Mouse (Mus musculus) heart, postnatal 0 days (tissue): Measurements from ENCODE around the gene 9430015G10Rik. TPM values are rescaled to one million over a fixed set of nuclear protein-coding genes. Genes with fewer than 3 reads are reported as not detected.

Experiments used
- ATAC-seq: fragments of 200-750 bp; cut with Nextera tagmentation; 2 replicates; pipeline ENCODE4 v1.8.0; 2017; ENCODE audit warnings: low read depth, moderate number of reproducible peaks, moderate library complexity; ENCODE audit not compliant: insufficient read depth
- DNase-seq: peaks from one replicate; pipeline ENCODE4 v3.0.0-alpha.2; 2016; ENCODE audit warnings: low spot score
- H3K27ac ChIP-seq: fragments of 300-500 bp; sonication (generic); 2 replicates; pipeline ENCODE4 v1.5.1; 2014; ENCODE audit warnings: low read depth, mild to moderate bottlenecking
- H3K27me3 ChIP-seq: fragments of 300-500 bp; sonication (generic); 2 replicates; pipeline ENCODE4 v1.6.1; 2014; ENCODE audit warnings: low read length, mixed read lengths; ENCODE audit not compliant: control insufficient read depth, insufficient read depth
- H3K36me3 ChIP-seq: fragments of 300-500 bp; sonication (generic); replicated peaks from 2 replicates; pipeline ENCODE4 v1.6.1; 2014; ENCODE audit warnings: low read length, mixed read lengths; ENCODE audit not compliant: control insufficient read depth, insufficient read depth
- H3K4me1 ChIP-seq: fragments of 300-500 bp; sonication (generic); 2 replicates; pipeline ENCODE4 v1.6.1; 2014; ENCODE audit warnings: antibody characterized with exemption; ENCODE audit not compliant: control insufficient read depth, insufficient read depth
- H3K4me2 ChIP-seq: fragments of 300-500 bp; sonication (generic); 2 replicates; pipeline ENCODE4 v1.6.1; 2014; ENCODE audit warnings: low read depth, mild to moderate bottlenecking, low read length, moderate library complexity
- H3K4me3 ChIP-seq: fragments of 300-500 bp; sonication (generic); 2 replicates; pipeline ENCODE4 v1.5.1; 2014; ENCODE audit warnings: low read depth, low read length
- H3K9ac ChIP-seq: fragments of 300-500 bp; sonication (generic); replicated peaks from 2 replicates; pipeline ENCODE4 v1.6.1; 2014; ENCODE audit warnings: low read depth, low read length, mixed read lengths
- H3K9me3 ChIP-seq: fragments of 300-500 bp; sonication (generic); replicated peaks from 2 replicates; pipeline ENCODE4 v1.6.1; 2016; ENCODE audit warnings: low read length; ENCODE audit not compliant: control insufficient read depth
- CTCF ChIP-seq: IDR thresholded peaks from 2 replicates; pipeline ENCODE4 v1.5.1; 2016; ENCODE audit warnings: antibody characterized with exemption, control low read depth, low read depth
- EP300 ChIP-seq: IDR thresholded peaks from 2 replicates; pipeline ENCODE4 v1.6.1; 2016; ENCODE audit warnings: antibody characterized with exemption, low read depth
- WGBS: fragments of 180-500 bp; shearing (Covaris S2); extraction: QIAGEN DNeasy Blood & Tissue Kit; methylation state at CpG from one replicate; pipeline ENCODE4 v1.1.7; 2014; 5-methylcytosine and 5-hydroxymethylcytosine counted together
- polyA plus RNA-seq: library from polyadenylated mRNA; unstranded; fragments of >200 nt; fragmentation: Nextera tagmentation; extraction: Ambion mirVana; gene quantifications from 2 replicates; pipeline ENCODE4 v1.2.1, GENCODE M21; 2015
- total RNA-seq: library from RNA; depleted of rRNA; stranded (reverse); fragments of >200 nt; gene quantifications from 2 replicates; pipeline ENCODE4 v1.2.3, GENCODE M21; 2014; ENCODE audit warnings: low replicate concordance

The 9430015G10Rik gene
- total and polyA plus RNA-seq, 2 experiments from 2014 or later = 3.8 to 6.7 TPM

GRCm38 (mm10) chr4:156100501-156100900, 9.3 kb upstream of the 9430015G10Rik start:
- Histone ChIP-seq H3K4me1 (no peaks in the 10 kb centered on the region), H3K36me3 (no peaks in the 10 kb centered on the region), H3K4me2 (no peak overlapping the region), H3K9ac (no peak overlapping the region), H3K4me3 (no peak overlapping the region), H3K27ac (no peak overlapping the region), H3K9me3 (no peaks in the 10 kb centered on the region), H3K27me3 (no peaks in the 10 kb centered on the region)
- 79% methylated on average over 5 of the region's 5 CpGs for WGBS
- ATAC-seq (no peak), DNase-seq (no peak)
- TF ChIP-seq EP300 = no peak
- TF ChIP-seq CTCF = no peak

GRCm38 (mm10) chr4:156101481-156101903, 8.3 kb upstream of the 9430015G10Rik start:
- no peaks in the 10 kb centered on the region for H3K4me1 ChIP-seq
- no peak overlapping the region for H3K4me3 ChIP-seq
- H3K36me3 ChIP-seq = no peaks in the 10 kb centered on the region
- no peaks in the 10 kb centered on the region for H3K9me3 ChIP-seq
- ATAC-seq = no peak
- no peak for DNase-seq
- no peak overlapping the region for H3K27ac ChIP-seq
- TF ChIP-seq EP300 (no peak), CTCF (peak; percentile 26; the same call in 1 of the 2 replicates)
- 42% methylated on average over 3 of the region's 3 CpGs for WGBS
- H3K9ac ChIP-seq = no peak overlapping the region
- no peak overlapping the region for H3K4me2 ChIP-seq
- no peaks in the 10 kb centered on the region for H3K27me3 ChIP-seq

GRCm38 (mm10) chr4:156103342-156103741, 6.4 kb upstream of the 9430015G10Rik start:
- Histone ChIP-seq H3K27ac (no peak overlapping the region), H3K36me3 (no peaks in the 10 kb centered on the region), H3K4me3 (no peak overlapping the region), H3K4me1 (no peaks in the 10 kb centered on the region), H3K9me3 (no peaks in the 10 kb centered on the region), H3K4me2 (no peak overlapping the region), H3K27me3 (no peaks in the 10 kb centered on the region), H3K9ac (no peak overlapping the region)
- 46% methylated on average over 4 of the region's 4 CpGs for WGBS
- TF ChIP-seq EP300 (no peak), CTCF (no peak)
- DNase-seq (no peak), ATAC-seq (no peak)

GRCm38 (mm10) chr4:156108606-156109546, 906 bp upstream of the 9430015G10Rik start:
- H3K36me3 ChIP-seq = no peaks in the 10 kb centered on the region
- ATAC-seq = no peak

GRCm38 (mm10) chr4:156124077-156124476, 14.3 kb downstream of the 9430015G10Rik start:
- ATAC-seq (no peak), DNase-seq (no peak)
- H3K27ac ChIP-seq = no peak overlapping the region
- H3K9ac ChIP-seq = no peak overlapping the region
- peaks cover 54% of the 10 kb centered on the region for H3K36me3 ChIP-seq
- H3K4me2 ChIP-seq = no peak overlapping the region
- H3K9me3 ChIP-seq = no peaks in the 10 kb centered on the region
- WGBS = 94% methylated on average over 7 of the region's 7 CpGs
- TF ChIP-seq CTCF (no peak), EP300 (no peak)
- H3K27me3 ChIP-seq = no peaks in the 10 kb centered on the region
- no peaks in the 10 kb centered on the region for H3K4me1 ChIP-seq
- H3K4me3 ChIP-seq = no peak overlapping the region

More at GRCm38 (mm10) chr4:156108606-156109546, 906 bp upstream of the 9430015G10Rik start:
- H3K4me2 ChIP-seq = peak overlapping the region; percentile 63
- peaks cover 11% of the 10 kb centered on the region; the same call in 1 of the 2 replicates for H3K4me1 ChIP-seq
- H3K9me3 ChIP-seq = no peaks in the 10 kb centered on the region
- TF ChIP-seq CTCF (no peak), EP300 (no peak)
- peak overlapping the region; percentile 53 for H3K9ac ChIP-seq
- WGBS = 21% methylated on average over 12 of the region's 13 CpGs
- peak overlapping the region; percentile 72 for H3K27ac ChIP-seq
- H3K27me3 ChIP-seq = no peaks in the 10 kb centered on the region
- H3K4me3 ChIP-seq = peak overlapping the region; percentile 58
- peak; percentile 69 for DNase-seq
